11 mouse cellular contexts compared by ENCODE assay signal in the genomic region with DNA sequence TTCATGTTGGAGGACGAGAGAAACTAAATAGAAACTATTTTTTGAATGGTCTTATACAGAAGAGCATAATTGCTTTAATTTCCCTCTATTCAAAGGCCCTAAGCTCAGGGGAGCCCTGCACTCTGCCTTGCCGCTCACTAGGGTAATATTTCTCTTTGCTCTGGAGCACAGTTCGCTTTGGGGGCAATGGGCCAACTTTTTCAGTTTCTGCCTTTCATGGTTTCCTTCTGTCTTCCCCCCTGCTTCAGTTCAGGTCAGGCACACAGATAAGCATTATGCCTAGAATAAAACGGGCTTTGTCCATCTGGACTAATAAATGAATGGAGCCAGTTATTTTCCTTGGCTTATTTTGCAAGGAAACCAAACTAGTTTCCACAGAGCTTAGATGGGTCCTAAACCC. TPM values are rescaled to one million over a fixed set of nuclear protein-coding genes. Genes with fewer than 3 reads are reported as not detected.
DNase-seq lines count a peak whose midpoint lies in the region; ATAC-seq and TF ChIP-seq lines count a peak whose summit lies in the region.
"Had no signal": no experiment of that assay in that cellular context is flagged by ENCODE, and none has a peak within 500 bp of the region (broad histone marks: within the 10 kb centered on the region; RNA-seq: fewer than 3 reads in every experiment).

No protein-coding gene starts in this region.

- 0 out of 2 replicates have a peak, but pooled peaks have one; percentile 6 for TF ChIP-seq CTCF in layer of hippocampus, adult 2 months (conservative IDR thresholded peaks at IDR 0.05)

- WGBS in forebrain, embryonic 16.5 days = 27% methylated on average over 4 of the region's 4 CpGs
- 57% methylated on average over 4 of the region's 4 CpGs for WGBS in forebrain, embryonic 11.5 days
- 45% methylated on average over 4 of the region's 4 CpGs for WGBS in kidney, embryonic 16.5 days

- 0 out of 2 replicates have a peak, but pooled peaks have one; percentile 49 for ATAC-seq in forebrain, embryonic 16.5 days
- no peak for ATAC-seq in forebrain, embryonic 11.5 days (replicated peaks; ENCODE audit: low FRiP score)
- peak; percentile 47 for ATAC-seq in kidney, embryonic 16.5 days (ENCODE audit: low FRiP score, low TSS enrichment)
- ATAC-seq: inflammation-experienced regulatory T-cells, adult 6 months; Patski had no signal

- no peak overlapping the region for H3K4me2 ChIP-seq in forebrain, embryonic 16.5 days (ENCODE audit: low read length)
- H3K4me2 ChIP-seq in forebrain, embryonic 11.5 days (ENCODE audit: low read depth, low read length, severe bottlenecking) = no peak overlapping the region
- no peak overlapping the region for H3K4me2 ChIP-seq in kidney, embryonic 16.5 days (replicated peaks; ENCODE audit: low read depth, low read length)

- no peak overlapping the region for H3K27ac ChIP-seq in forebrain, embryonic 16.5 days (ENCODE audit: low read length)
- H3K27ac ChIP-seq in forebrain, embryonic 11.5 days (ENCODE audit: low read depth, low read length) = no peak overlapping the region
- H3K27ac ChIP-seq in layer of hippocampus, adult 2 months = peak overlapping the region; percentile 40; the same call in 1 of the 2 replicates
- H3K27ac ChIP-seq in kidney, embryonic 16.5 days (ENCODE audit: low read length) = peak overlapping the region; percentile 82

- no peaks in the 10 kb centered on the region for H3K9me3 ChIP-seq in forebrain, embryonic 16.5 days (ENCODE audit: control insufficient read depth, low read length)
- H3K9me3 ChIP-seq in forebrain, embryonic 11.5 days (ENCODE audit: control insufficient read depth, low read length) = no peaks in the 10 kb centered on the region
- H3K9me3 ChIP-seq in kidney, embryonic 16.5 days (ENCODE audit: low read length) = no peaks in the 10 kb centered on the region

- H3K9ac ChIP-seq in forebrain, embryonic 16.5 days (replicated peaks; ENCODE audit: low read depth, low read length) = no peak overlapping the region
- no peak overlapping the region for H3K9ac ChIP-seq in forebrain, embryonic 11.5 days (ENCODE audit: low read length)
- H3K9ac ChIP-seq in kidney, embryonic 16.5 days (replicated peaks; ENCODE audit: low read length) = no peak overlapping the region

- no peaks in the 10 kb centered on the region for H3K27me3 ChIP-seq in forebrain, embryonic 16.5 days (replicated peaks; ENCODE audit: control insufficient read depth, insufficient read depth, low read length)
- H3K27me3 ChIP-seq in forebrain, embryonic 11.5 days (ENCODE audit: control insufficient read depth, insufficient read depth, low read length) = no peaks in the 10 kb centered on the region
- H3K27me3 ChIP-seq in kidney, embryonic 16.5 days (ENCODE audit: insufficient read depth, low read length) = no peaks in the 10 kb centered on the region
- H3K27me3 ChIP-seq: Patski had no signal

- DNase-seq in forebrain, embryonic 11.5 days (ENCODE audit: low spot score) = no peak
- peak in 1 of 2 experiments; percentile 33 for DNase-seq in layer of hippocampus, adult 2 months (ENCODE audit: low spot score in 2 of 2)
- DNase-seq in layer of hippocampus, postnatal 25 days (ENCODE audit: extremely low spot score in 1 of 2, low spot score in 1 of 2) = no peak
- peak; percentile 38 for DNase-seq in Muller cell, postnatal 12 days (ENCODE audit: inconsistent ontology term)
- no peak for DNase-seq in urinary bladder, adult 2 months (ENCODE audit: low spot score)
- DNase-seq in T-cell, adult 2 months (ENCODE audit: low spot score) = no peak
- DNase-seq: liver had no signal

- H3K4me3 ChIP-seq in forebrain, embryonic 16.5 days (replicated peaks; ENCODE audit: low read length) = no peak overlapping the region
- no peak overlapping the region for H3K4me3 ChIP-seq in forebrain, embryonic 11.5 days (ENCODE audit: low read depth, low read length)
- no peak overlapping the region for H3K4me3 ChIP-seq in layer of hippocampus, adult 2 months
- H3K4me3 ChIP-seq in kidney, embryonic 16.5 days (ENCODE audit: low read length) = no peak overlapping the region

- no peaks in the 10 kb centered on the region for H3K36me3 ChIP-seq in forebrain, embryonic 16.5 days (ENCODE audit: control insufficient read depth, insufficient read depth)
- no peaks in the 10 kb centered on the region for H3K36me3 ChIP-seq in forebrain, embryonic 11.5 days (ENCODE audit: control insufficient read depth, insufficient read depth, low read length)
- no peaks in the 10 kb centered on the region for H3K36me3 ChIP-seq in kidney, embryonic 16.5 days (ENCODE audit: insufficient read depth, low read length)

- H3K4me1 ChIP-seq in forebrain, embryonic 16.5 days (replicated peaks; ENCODE audit: control insufficient read depth, insufficient read depth, low read length) = 0 out of 2 replicates have a peak, but pooled peaks cover 3% of the 10 kb centered on the region
- no peaks in the 10 kb centered on the region for H3K4me1 ChIP-seq in forebrain, embryonic 11.5 days (replicated peaks; ENCODE audit: control insufficient read depth, insufficient read depth, low read length)
- peaks cover 11% of the 10 kb centered on the region; the same call in 1 of the 2 replicates for H3K4me1 ChIP-seq in kidney, embryonic 16.5 days (ENCODE audit: insufficient read depth, low read length)

RNA-seq across cellular contexts. Expression of gene Galnt3, which starts 21.7 kb away (rescaled TPM):
- 0.24 and 0.60 TPM in 2 replicates for polyA plus RNA-seq in forebrain, embryonic 16.5 days (2015; fragmentation: Nextera tagmentation; extraction: Ambion mirVana)
- 0.83 and 1.3 TPM in 2 replicates for polyA plus RNA-seq in forebrain, embryonic 11.5 days (2014; fragmentation: Nextera tagmentation; extraction: Ambion mirVana)
- 1 to 10 TPM; 5.2 to 5.9 TPM for total RNA-seq in layer of hippocampus, adult 2 months (2021)
- 1 to 10 TPM; 4.3 to 7.8 TPM for total RNA-seq in layer of hippocampus, postnatal 25 days (2021)
- polyA plus RNA-seq in kidney, embryonic 16.5 days (2015; fragmentation: Nextera tagmentation; extraction: Ambion mirVana) = 11.4 and 13.6 TPM in 2 replicates
- 5.6 and 7.9 TPM in 2 replicates for polyA plus RNA-seq in urinary bladder, adult 2 months (2012; rRNA removed)

Comparison
In these comparisons a context has a peak if more than half of its experiments do, and no peak if none do; other contexts are left out.
1. H3K27ac ChIP-seq: peak in layer of hippocampus, adult 2 months (single experiment) and kidney, embryonic 16.5 days (single experiment); none in forebrain, embryonic 16.5 days (single experiment) and forebrain, embryonic 11.5 days (single experiment).